Mouse (Mus musculus): ENCODE results near the gene Pten. TPM values are rescaled to one million over a fixed set of nuclear protein-coding genes. Genes with fewer than 3 reads are reported as not detected.
A peak's percentile ranks its signal among the peaks of the same experiment; 100 is the strongest.
"Not testable (repeated sequence)": the region's sequence is repeated elsewhere in the genome, so short reads cannot be mapped to it uniquely, and the experiment has no call there.

Pten gene
- polyA plus RNA-seq, 1 experiment: 64.1 TPM

GRCm38 (mm10) chr19:32760499-32760898 lies 3.2 kb downstream of the Pten start:
- Histone ChIP-seq H3K27ac (ENCODE audit: insufficient read depth, low read length) (no peak overlapping the region), H3K4me1 (ENCODE audit: control insufficient read depth, insufficient read depth, low read length) (no peaks in the 10 kb centered on the region), H3K9ac (ENCODE audit: low read depth, poor library complexity, severe bottlenecking) (peak overlapping the region; percentile 71; the same call in 1 of the 2 replicates), H3K4me3 (ENCODE audit: low read depth, low read length) (peak overlapping the region; percentile 48), H3K9me3 (replicated peaks; ENCODE audit: control insufficient read depth, insufficient read depth, low read length, poor library complexity, severe bottlenecking) (no peaks in the 10 kb centered on the region), H3K36me3 (ENCODE audit: control insufficient read depth, insufficient read depth, low read length, poor library complexity, severe bottlenecking) (peaks cover 23% of the 10 kb centered on the region), H3K27me3 (ENCODE audit: control insufficient read depth, insufficient read depth, low read length, poor library complexity, severe bottlenecking) (no peaks in the 10 kb centered on the region)
- TF ChIP-seq POLR2A (IDR thresholded peaks at IDR 0.05; ENCODE audit: insufficient read depth, low read length) (no peak), CTCF (IDR thresholded peaks at IDR 0.05; ENCODE audit: low read depth, low read length) (no peak), EP300 (IDR thresholded peaks at IDR 0.05; ENCODE audit: insufficient read depth, low read depth, low read length) (no peak)

- Histone ChIP-seq H3K4me3 (ENCODE audit: low read depth, low read length) (no peak overlapping the region), H3K9me3 (replicated peaks; ENCODE audit: control insufficient read depth, insufficient read depth, low read length, poor library complexity, severe bottlenecking) (no peaks in the 10 kb centered on the region), H3K9ac (ENCODE audit: low read depth, poor library complexity, severe bottlenecking) (no peak overlapping the region), H3K27me3 (ENCODE audit: control insufficient read depth, insufficient read depth, low read length, poor library complexity, severe bottlenecking) (no peaks in the 10 kb centered on the region), H3K4me1 (ENCODE audit: control insufficient read depth, insufficient read depth, low read length) (no peaks in the 10 kb centered on the region), H3K36me3 (ENCODE audit: control insufficient read depth, insufficient read depth, low read length, poor library complexity, severe bottlenecking) (peaks cover 23% of the 10 kb centered on the region), H3K27ac (ENCODE audit: insufficient read depth, low read length) (no peak overlapping the region)
- TF ChIP-seq EP300 (IDR thresholded peaks at IDR 0.05; ENCODE audit: insufficient read depth, low read depth, low read length) (no peak), POLR2A (IDR thresholded peaks at IDR 0.05; ENCODE audit: insufficient read depth, low read length) (no peak), CTCF (IDR thresholded peaks at IDR 0.05; ENCODE audit: low read depth, low read length) (no peak)
Measured at GRCm38 (mm10) chr19:32761162-32761561, 3.9 kb downstream of the Pten start.

GRCm38 (mm10) chr19:32762493-32762892 lies 5.2 kb downstream of the Pten start:
- no peaks in the 10 kb centered on the region for H3K27me3 ChIP-seq (ENCODE audit: control insufficient read depth, insufficient read depth, low read length, poor library complexity, severe bottlenecking)
- no peak overlapping the region for H3K27ac ChIP-seq (ENCODE audit: insufficient read depth, low read length)
- H3K4me1 ChIP-seq (ENCODE audit: control insufficient read depth, insufficient read depth, low read length): no peaks in the 10 kb centered on the region
- no peaks in the 10 kb centered on the region for H3K9me3 ChIP-seq (replicated peaks; ENCODE audit: control insufficient read depth, insufficient read depth, low read length, poor library complexity, severe bottlenecking)
- no peak overlapping the region for H3K4me3 ChIP-seq (ENCODE audit: low read depth, low read length)
- peaks cover 28% of the 10 kb centered on the region for H3K36me3 ChIP-seq (ENCODE audit: control insufficient read depth, insufficient read depth, low read length, poor library complexity, severe bottlenecking)
- no peak for TF ChIP-seq POLR2A (IDR thresholded peaks at IDR 0.05; ENCODE audit: insufficient read depth, low read length)
- TF ChIP-seq CTCF (IDR thresholded peaks at IDR 0.05; ENCODE audit: low read depth, low read length): no peak
- no peak for TF ChIP-seq EP300 (IDR thresholded peaks at IDR 0.05; ENCODE audit: insufficient read depth, low read depth, low read length)
- H3K9ac ChIP-seq (ENCODE audit: low read depth, poor library complexity, severe bottlenecking): no peak overlapping the region

GRCm38 (mm10) chr19:32778411-32778810 lies 21.1 kb downstream of the Pten start:
- no peak overlapping the region for H3K9ac ChIP-seq (ENCODE audit: low read depth, poor library complexity, severe bottlenecking)
- H3K4me1 ChIP-seq (ENCODE audit: control insufficient read depth, insufficient read depth, low read length): no peaks in the 10 kb centered on the region
- H3K27me3 ChIP-seq (ENCODE audit: control insufficient read depth, insufficient read depth, low read length, poor library complexity, severe bottlenecking): no peaks in the 10 kb centered on the region
- H3K36me3 ChIP-seq (ENCODE audit: control insufficient read depth, insufficient read depth, low read length, poor library complexity, severe bottlenecking): peaks cover 8% of the 10 kb centered on the region; the same call in 1 of the 2 replicates
- no peaks in the 10 kb centered on the region for H3K9me3 ChIP-seq (replicated peaks; ENCODE audit: control insufficient read depth, insufficient read depth, low read length, poor library complexity, severe bottlenecking)
- H3K27ac ChIP-seq (ENCODE audit: insufficient read depth, low read length): no peak overlapping the region
- no peak overlapping the region for H3K4me3 ChIP-seq (ENCODE audit: low read depth, low read length)
- no peak for TF ChIP-seq POLR2A (IDR thresholded peaks at IDR 0.05; ENCODE audit: insufficient read depth, low read length)
- no peak for TF ChIP-seq CTCF (IDR thresholded peaks at IDR 0.05; ENCODE audit: low read depth, low read length)
- TF ChIP-seq EP300 (IDR thresholded peaks at IDR 0.05; ENCODE audit: insufficient read depth, low read depth, low read length): no peak

GRCm38 (mm10) chr19:32779131-32779530 lies 21.8 kb downstream of the Pten start:
- TF ChIP-seq CTCF (IDR thresholded peaks at IDR 0.05; ENCODE audit: low read depth, low read length): no peak
- TF ChIP-seq EP300 (IDR thresholded peaks at IDR 0.05; ENCODE audit: insufficient read depth, low read depth, low read length): no peak
- no peak for TF ChIP-seq POLR2A (IDR thresholded peaks at IDR 0.05; ENCODE audit: insufficient read depth, low read length)
- Histone ChIP-seq H3K27ac (ENCODE audit: insufficient read depth, low read length) (no peak overlapping the region), H3K9ac (ENCODE audit: low read depth, poor library complexity, severe bottlenecking) (no peak overlapping the region), H3K9me3 (replicated peaks; ENCODE audit: control insufficient read depth, insufficient read depth, low read length, poor library complexity, severe bottlenecking) (no peaks in the 10 kb centered on the region), H3K4me3 (ENCODE audit: low read depth, low read length) (no peak overlapping the region), H3K4me1 (ENCODE audit: control insufficient read depth, insufficient read depth, low read length) (no peaks in the 10 kb centered on the region), H3K27me3 (ENCODE audit: control insufficient read depth, insufficient read depth, low read length, poor library complexity, severe bottlenecking) (no peaks in the 10 kb centered on the region), H3K36me3 (ENCODE audit: control insufficient read depth, insufficient read depth, low read length, poor library complexity, severe bottlenecking) (peaks cover 6% of the 10 kb centered on the region; the same call in 1 of the 2 replicates)

GRCm38 (mm10) chr19:32781305-32782071 lies 24.2 kb downstream of the Pten start:
- TF ChIP-seq CTCF (IDR thresholded peaks at IDR 0.05; ENCODE audit: low read depth, low read length): no peak
- TF ChIP-seq POLR2A (IDR thresholded peaks at IDR 0.05; ENCODE audit: insufficient read depth, low read length): no peak
- no peak for TF ChIP-seq EP300 (IDR thresholded peaks at IDR 0.05; ENCODE audit: insufficient read depth, low read depth, low read length)
- no peaks in the 10 kb centered on the region for H3K4me1 ChIP-seq (ENCODE audit: control insufficient read depth, insufficient read depth, low read length)
- no peaks in the 10 kb centered on the region for H3K27me3 ChIP-seq (ENCODE audit: control insufficient read depth, insufficient read depth, low read length, poor library complexity, severe bottlenecking)
- H3K9me3 ChIP-seq (replicated peaks; ENCODE audit: control insufficient read depth, insufficient read depth, low read length, poor library complexity, severe bottlenecking): no peaks in the 10 kb centered on the region
- H3K4me3 ChIP-seq (ENCODE audit: low read depth, low read length): no peak overlapping the region
- H3K27ac ChIP-seq (ENCODE audit: insufficient read depth, low read length): no peak overlapping the region
- no peak overlapping the region for H3K9ac ChIP-seq (ENCODE audit: low read depth, poor library complexity, severe bottlenecking)
- H3K36me3 ChIP-seq (ENCODE audit: control insufficient read depth, insufficient read depth, low read length, poor library complexity, severe bottlenecking): peaks cover 3% of the 10 kb centered on the region; the same call in 1 of the 2 replicates

GRCm38 (mm10) chr19:32787388-32787787 lies 30.1 kb downstream of the Pten start:
- not testable (repeated sequence) for H3K36me3 ChIP-seq (ENCODE audit: control insufficient read depth, insufficient read depth, low read length, poor library complexity, severe bottlenecking); H3K9ac ChIP-seq (ENCODE audit: low read depth, poor library complexity, severe bottlenecking); H3K4me1 ChIP-seq (ENCODE audit: control insufficient read depth, insufficient read depth, low read length); H3K27me3 ChIP-seq (ENCODE audit: control insufficient read depth, insufficient read depth, low read length, poor library complexity, severe bottlenecking); H3K9me3 ChIP-seq (replicated peaks; ENCODE audit: control insufficient read depth, insufficient read depth, low read length, poor library complexity, severe bottlenecking); H3K27ac ChIP-seq (ENCODE audit: insufficient read depth, low read length); H3K4me3 ChIP-seq (ENCODE audit: low read depth, low read length)

GRCm38 (mm10) chr19:32788016-32788415 lies 30.7 kb downstream of the Pten start:
- not testable (repeated sequence) for H3K36me3 ChIP-seq (ENCODE audit: control insufficient read depth, insufficient read depth, low read length, poor library complexity, severe bottlenecking); H3K9ac ChIP-seq (ENCODE audit: low read depth, poor library complexity, severe bottlenecking); H3K4me1 ChIP-seq (ENCODE audit: control insufficient read depth, insufficient read depth, low read length); H3K27me3 ChIP-seq (ENCODE audit: control insufficient read depth, insufficient read depth, low read length, poor library complexity, severe bottlenecking); H3K27ac ChIP-seq (ENCODE audit: insufficient read depth, low read length); H3K4me3 ChIP-seq (ENCODE audit: low read depth, low read length); H3K9me3 ChIP-seq (replicated peaks; ENCODE audit: control insufficient read depth, insufficient read depth, low read length, poor library complexity, severe bottlenecking)
